Mouse (Mus musculus) gastrocnemius, postnatal 36 days (tissue): ENCODE data around the gene Npas3. TPM values are rescaled to one million over a fixed set of nuclear protein-coding genes. Genes with fewer than 3 reads are reported as not detected.
A peak's percentile ranks its signal among the peaks of the same experiment; 100 is the strongest.
"Not testable (repeated sequence)": the region's sequence is repeated elsewhere in the genome, so short reads cannot be mapped to it uniquely, and the experiment has no call there.

Experiments
- DNase-seq, 2 experiments: peaks; one replicate each; pipeline ENCODE4 v3.0.0; 2022
- intact Hi-C: fragments of 180-260 bp; cut with DNase I; formaldehyde crosslinking; loops from one replicate; pipeline ENCODE4 v1.15.1; 2025
- long read RNA-seq, 2 experiments: library from polyadenylated mRNA; stranded (forward); transcript quantifications; one replicate each; pipeline ENCODE4 v2.0.0; 2021
- total RNA-seq, 2 experiments: library from RNA; stranded (reverse); gene quantifications; 2 replicates each; pipeline ENCODE4 v1.2.3; 2021

The Npas3 gene
- total RNA-seq, result under 1 TPM; 0.15 to 0.20 TPM
- long read RNA-seq, experiment 1, result 0 reads
- long read RNA-seq, experiment 2, result 0 reads

GRCm38 (mm10) chr12:53248101-53248727 is at the start of gene Npas3:
TSS of gene Npas3 (plus strand) at chr12:53248677.
- intact Hi-C loops, result no loop called here
- no peak for DNase-seq

DNA sequence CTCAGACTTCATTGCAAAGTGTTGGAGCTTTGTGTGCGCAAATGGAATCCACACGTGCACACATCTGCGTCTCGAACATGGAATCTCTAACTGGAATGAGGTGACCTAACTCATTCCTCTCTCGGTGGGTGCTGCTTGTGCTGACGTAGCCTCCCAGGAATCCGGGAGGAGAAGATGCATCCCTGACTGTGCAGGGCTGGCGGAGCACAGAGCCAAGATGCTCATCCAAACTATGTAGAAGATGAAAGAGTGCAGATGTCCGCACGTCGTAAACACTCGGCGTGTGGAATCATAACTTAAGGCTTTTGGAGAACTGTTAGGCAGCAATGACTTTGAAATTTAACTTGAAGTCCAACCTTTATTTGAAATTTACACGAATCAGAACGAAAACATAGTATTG is 31.3 kb upstream of the Npas3 start:
- DNase-seq, result no peak
- intact Hi-C loops, result no loop called here

- intact Hi-C loops, result no loop called here
- DNase-seq, result no peak
Observed at GRCm38 (mm10) chr12:53222742-53223141, 25.7 kb upstream of the Npas3 start.

- DNase-seq, result no peak
- intact Hi-C loops, result no loop called here
Observed at GRCm38 (mm10) chr12:53227356-53227755, 21.1 kb upstream of the Npas3 start.

DNA sequence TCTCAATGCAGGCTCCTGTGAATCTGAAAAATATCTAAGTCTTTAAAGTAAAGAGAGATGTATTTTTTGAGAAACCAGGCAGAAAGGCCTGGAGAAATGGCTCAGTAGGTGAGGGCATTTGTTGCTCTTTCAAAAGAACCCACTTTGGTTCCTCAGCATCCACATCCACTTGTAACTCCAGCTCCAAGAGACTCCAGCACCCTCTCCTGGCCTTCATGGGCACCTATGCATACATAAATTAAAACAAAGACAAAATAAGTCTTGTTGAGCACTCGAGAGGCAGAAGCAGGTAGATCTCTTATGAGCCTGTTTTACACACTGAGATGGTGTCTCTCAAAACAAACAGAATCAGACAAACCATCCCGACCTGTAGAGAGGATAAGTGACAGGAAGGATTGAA is 19.1 kb upstream of the Npas3 start:
- intact Hi-C loops, result no loop called here

GRCm38 (mm10) chr12:53246181-53246580 is 2.3 kb upstream of the Npas3 start:
- intact Hi-C loops, result no loop called here
- DNase-seq, result no peak

More for the DNA sequence above, 19.1 kb upstream of the Npas3 start:
- no peak for DNase-seq

DNA sequence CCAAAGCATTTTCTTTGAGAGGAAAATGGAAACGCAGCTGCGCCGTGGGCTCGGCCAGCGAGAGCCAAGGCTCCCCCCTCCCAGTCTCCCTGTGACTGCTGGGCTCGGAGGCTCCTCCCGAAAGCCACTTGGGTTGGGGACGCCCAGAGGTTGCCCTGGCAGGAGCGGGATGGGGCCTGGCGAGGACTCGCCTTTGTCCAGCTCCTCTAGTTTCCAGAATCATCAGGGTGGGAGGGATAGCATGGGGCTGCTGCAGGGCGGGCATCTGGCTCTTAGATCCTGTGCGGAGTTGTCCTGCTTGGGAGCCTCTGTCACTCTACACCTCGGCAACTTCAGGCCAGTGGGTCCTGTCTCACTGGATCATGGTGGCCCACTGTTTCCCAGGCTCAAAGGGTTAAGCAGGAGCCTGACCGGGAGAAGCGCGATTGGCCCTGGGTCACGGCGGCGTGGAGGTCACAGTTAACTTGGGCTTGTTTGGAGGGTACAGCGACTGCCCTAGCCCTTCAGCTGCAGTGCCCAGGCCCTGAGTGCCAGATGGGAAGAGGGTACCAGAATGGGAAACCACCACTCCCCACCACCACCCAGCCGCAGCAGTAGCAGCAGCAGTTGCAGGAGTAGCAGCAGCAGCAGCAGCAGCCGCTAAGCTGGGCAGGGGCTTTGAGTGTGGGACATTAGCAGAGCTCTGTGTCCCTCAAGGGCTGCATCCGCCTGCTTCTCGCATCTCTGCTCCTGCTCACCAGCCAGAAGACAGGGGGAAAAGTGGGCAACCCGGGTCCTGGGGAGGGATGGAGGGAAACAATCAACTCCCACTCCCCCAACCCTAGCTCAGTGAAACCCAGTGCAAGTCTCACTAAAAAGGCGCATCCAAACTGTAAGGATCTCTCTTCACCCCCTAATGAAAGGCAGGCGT is 1.6 kb upstream of the Npas3 start:
- no peak for DNase-seq
- intact Hi-C loops, result no loop called here

GRCm38 (mm10) chr12:53247491-53248035 is 914 bp upstream of the Npas3 start:
- intact Hi-C loops, result no loop called here
- DNase-seq, result no peak

GRCm38 (mm10) chr12:53248796-53249195 is 319 bp downstream of the Npas3 start:
- intact Hi-C loops, result no loop called here
- no peak for DNase-seq

GRCm38 (mm10) chr12:53251701-53252181 is 3.3 kb downstream of the Npas3 start:
- intact Hi-C loops, result loop anchor here (10.0 kb wide), 1 partner anchor 337 kb away; no protein-coding TSS in a partner anchor
- DNase-seq, result no peak

GRCm38 (mm10) chr12:53252213-53252571 is 3.7 kb downstream of the Npas3 start:
- DNase-seq, result no peak
- intact Hi-C loops, result loop anchor here (10.0 kb wide), 1 partner anchor 337 kb away; no protein-coding TSS in a partner anchor

DNA sequence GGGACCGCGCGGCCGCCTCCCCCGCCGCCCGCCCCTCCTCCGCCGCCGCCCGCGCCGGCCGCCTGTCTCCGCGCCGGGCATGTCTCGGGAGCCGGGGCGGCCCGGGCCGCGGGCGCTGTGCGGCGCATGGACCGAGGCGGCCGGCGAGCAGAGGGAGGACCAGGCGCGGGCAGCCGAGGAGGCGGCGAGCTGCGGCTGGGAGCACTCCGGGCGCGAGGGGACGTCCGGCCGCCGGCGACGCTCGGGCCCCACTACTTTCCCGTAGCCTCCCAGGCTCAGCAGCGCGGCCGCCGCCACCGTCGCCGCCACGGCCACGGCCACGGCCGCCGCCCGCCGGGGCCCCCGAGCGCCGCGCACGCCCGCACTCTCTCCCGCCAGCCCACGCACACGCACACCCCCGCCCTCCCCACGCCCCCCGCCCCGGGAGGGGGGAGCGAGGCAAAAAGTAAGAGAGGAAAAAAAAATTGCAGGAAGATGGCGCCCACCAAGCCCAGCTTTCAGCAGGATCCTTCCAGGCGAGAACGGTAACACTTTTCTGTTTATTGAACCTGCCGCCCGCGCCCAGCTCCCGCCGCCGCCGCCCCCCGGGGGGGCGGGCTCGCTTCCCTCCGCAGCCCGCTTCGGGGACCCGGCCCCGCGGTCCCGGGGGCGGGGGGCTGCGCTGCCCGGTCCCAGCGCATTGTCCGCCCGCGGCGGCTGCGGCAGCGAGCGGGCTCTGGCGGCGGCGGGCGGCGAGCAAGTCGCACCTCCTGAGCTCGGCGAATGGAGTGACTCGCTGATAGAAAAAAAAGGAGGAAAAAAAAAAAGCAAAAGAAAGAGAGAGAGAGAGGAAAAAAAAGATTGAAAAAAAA is 4.3 kb downstream of the Npas3 start:
- intact Hi-C loops, result loop anchor here (10.0 kb wide), 1 partner anchor 338 kb away; no protein-coding TSS in a partner anchor

GRCm38 (mm10) chr12:53253461-53254159 is 5.1 kb downstream of the Npas3 start:
- DNase-seq, result no peak
- intact Hi-C loops, result loop anchor here (10.0 kb wide), 1 partner anchor 339 kb away; no protein-coding TSS in a partner anchor

More for the DNA sequence above, 4.3 kb downstream of the Npas3 start:
- DNase-seq, result peak in 1 of 2 experiments; percentile 22

DNA sequence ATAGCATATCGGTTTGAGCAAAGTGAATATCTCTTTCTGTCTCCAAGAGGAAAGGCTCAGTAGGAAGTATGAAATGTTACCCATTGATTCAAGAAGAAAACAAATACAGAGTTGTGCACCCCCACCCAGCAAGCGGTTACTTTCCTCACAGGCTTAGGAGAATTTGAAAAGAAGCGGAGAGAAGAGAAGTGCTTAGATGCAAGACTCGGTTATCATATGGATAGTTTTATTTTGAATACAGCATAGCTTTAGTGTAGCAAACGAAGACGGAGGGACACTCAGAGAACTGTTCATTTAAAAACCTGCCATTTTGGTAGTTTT is 5.6 kb downstream of the Npas3 start:
- intact Hi-C loops, result loop anchor here (10.0 kb wide), 1 partner anchor 339 kb away; no protein-coding TSS in a partner anchor
- DNase-seq, result no peak

- DNase-seq, intact Hi-C loops: not testable (repeated sequence)
Observed at GRCm38 (mm10) chr12:53274502-53274901, 26.0 kb downstream of the Npas3 start.

GRCm38 (mm10) chr12:53277393-53277792 is 28.9 kb downstream of the Npas3 start:
- intact Hi-C loops, result no loop called here

GRCm38 (mm10) chr12:53290341-53290740 is 41.9 kb downstream of the Npas3 start:
- DNase-seq, result no peak
- intact Hi-C loops, result no loop called here

More at GRCm38 (mm10) chr12:53277393-53277792, 28.9 kb downstream of the Npas3 start:
- no peak for DNase-seq

- DNase-seq, result no peak
- intact Hi-C loops, result no loop called here
Observed at GRCm38 (mm10) chr12:53290846-53291245, 42.4 kb downstream of the Npas3 start.

GRCm38 (mm10) chr12:53292010-53292409 is 43.5 kb downstream of the Npas3 start:
- DNase-seq, result no peak
- intact Hi-C loops, result no loop called here
